Mouse (Mus musculus): ENCODE data around the gene Mib2. TPM values are rescaled to one million over a fixed set of nuclear protein-coding genes. Genes with fewer than 3 reads are reported as not detected.
A peak's percentile ranks its signal among the peaks of the same experiment; 100 is the strongest.

The Mib2 gene
- 0.69 and 0.71 TPM in 2 replicates for polyA plus RNA-seq (2012)

DNA sequence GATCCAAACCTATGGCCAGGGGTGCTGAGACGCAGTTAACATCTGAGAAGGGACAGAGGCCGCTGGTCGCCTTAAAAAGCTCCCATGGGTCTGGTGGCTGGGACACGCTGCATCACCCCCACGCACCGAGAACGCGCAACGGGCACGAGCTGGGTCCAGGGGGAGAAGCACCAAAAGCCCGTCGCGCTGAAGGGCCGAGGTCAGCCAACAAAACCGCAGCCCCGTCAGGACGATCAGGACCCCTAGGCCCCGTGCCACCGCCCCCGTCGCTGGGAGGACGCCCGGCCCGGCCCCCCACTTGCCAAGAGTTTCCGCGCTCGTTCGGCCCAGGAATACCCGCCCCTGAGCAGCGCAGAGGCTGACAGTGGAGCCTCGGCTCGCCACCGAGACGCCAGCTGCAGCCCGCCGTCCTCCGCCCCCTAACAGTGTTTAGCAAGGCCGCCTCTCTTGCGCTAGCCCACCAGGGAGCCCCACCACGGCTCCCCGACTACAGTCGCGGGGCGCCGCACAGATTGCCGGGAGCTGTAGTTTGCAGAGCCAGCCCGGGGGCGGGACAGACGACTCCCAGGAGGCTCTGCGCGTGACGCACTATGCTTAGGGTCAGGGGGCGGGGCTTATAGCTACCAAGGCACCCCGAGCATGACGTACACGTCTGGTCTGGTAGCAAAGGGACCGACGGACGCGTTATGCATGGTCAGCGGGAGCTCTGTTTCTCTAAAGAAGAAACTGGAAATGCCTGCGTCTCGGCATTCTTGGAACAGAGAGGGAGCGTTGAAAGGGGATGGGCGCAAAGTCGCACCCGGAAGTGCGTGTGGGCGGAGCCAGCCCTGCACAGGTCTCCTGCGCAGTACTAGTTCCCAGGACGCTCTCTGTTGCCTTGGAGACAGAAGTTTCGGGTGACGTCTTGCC lies at the start of gene Mib2:
Gene Mib2, minus strand, starts transcription at position 510 of the 909 bp plus-strand sequence.
- Histone ChIP-seq H3K4me1 (ENCODE audit: control insufficient read depth) (peaks cover 18% of the 10 kb centered on the region), H3K36me3 (ENCODE audit: control insufficient read depth) (no peaks in the 10 kb centered on the region), H3K9me3 (ENCODE audit: control insufficient read depth, low read length) (no peaks in the 10 kb centered on the region), H3K4me3 (replicated peaks) (peak within 1 kb of the TSS; percentile 78), H3K27me3 (ENCODE audit: control insufficient read depth) (no peaks in the 10 kb centered on the region; the same call in 1 of the 2 replicates)
- TF ChIP-seq GATA1 (IDR thresholded peaks at IDR 0.05; ENCODE audit: low read length) (no peak), TAL1 (IDR thresholded peaks at IDR 0.05; ENCODE audit: low read length) (no peak)

DNA sequence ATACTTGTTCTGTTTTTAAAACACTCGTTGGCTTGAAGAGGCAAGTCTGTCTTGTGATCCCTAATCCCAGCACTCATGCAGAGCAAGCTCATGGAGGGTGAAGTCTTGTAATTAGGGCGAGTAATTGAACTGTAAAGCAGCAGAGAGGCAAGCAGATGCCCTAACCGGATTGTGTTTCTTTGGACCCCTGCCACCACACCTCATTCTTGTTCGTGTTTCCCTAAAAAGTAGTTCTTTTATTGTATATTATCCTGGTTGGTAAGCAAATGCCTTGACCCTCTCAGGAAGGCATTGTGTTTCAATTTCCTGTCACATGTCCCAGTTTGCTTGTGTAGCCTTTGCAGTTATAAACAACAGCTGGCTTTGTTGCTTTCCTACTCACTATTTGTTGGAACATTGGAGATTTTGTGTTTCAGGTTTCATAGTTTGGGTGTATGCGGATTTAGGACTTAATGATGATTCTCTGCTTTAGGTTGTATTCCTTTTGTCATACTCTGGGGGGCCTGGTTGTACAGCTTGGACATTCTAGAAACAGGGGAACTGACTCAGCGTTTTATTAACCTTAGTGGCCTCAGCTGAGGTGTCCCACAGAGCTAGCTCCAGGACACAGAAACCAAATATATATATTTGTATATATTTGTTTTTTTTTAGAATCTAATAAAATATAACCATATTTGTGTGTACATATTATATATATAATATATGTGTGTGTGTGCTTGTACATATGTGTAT lies 41.7 kb upstream of the Mib2 start:
- Histone ChIP-seq H3K9me3 (ENCODE audit: control insufficient read depth, low read length) (no peaks in the 10 kb centered on the region), H3K4me1 (ENCODE audit: control insufficient read depth) (peaks cover 45% of the 10 kb centered on the region), H3K27me3 (ENCODE audit: control insufficient read depth) (no peaks in the 10 kb centered on the region), H3K4me3 (replicated peaks) (no peak overlapping the region), H3K36me3 (ENCODE audit: control insufficient read depth) (peaks cover 54% of the 10 kb centered on the region)
- TF ChIP-seq TAL1 (IDR thresholded peaks at IDR 0.05; ENCODE audit: low read length), result no peak
- TF ChIP-seq GATA1 (IDR thresholded peaks at IDR 0.05; ENCODE audit: low read length), result no peak

DNA sequence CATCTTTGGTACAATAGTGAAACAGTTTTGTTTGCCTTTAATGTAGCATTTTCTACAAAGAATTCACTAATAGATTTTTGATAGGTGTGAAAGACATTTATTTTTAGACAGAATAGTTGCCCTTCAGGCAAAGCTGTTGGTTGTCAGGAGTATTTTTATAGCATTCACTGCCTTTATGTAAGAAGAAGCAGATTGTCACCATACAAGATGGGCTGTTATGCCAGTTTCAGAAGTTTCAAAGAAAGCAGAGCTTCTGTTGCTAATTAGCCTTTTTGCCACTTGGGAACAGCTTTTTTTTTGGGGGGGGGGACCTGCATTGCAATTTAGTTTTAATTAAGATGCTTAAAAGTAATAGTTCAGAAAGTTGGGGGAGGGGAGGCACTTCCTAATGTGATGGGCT lies 40.0 kb upstream of the Mib2 start:
- peaks cover 38% of the 10 kb centered on the region for H3K36me3 ChIP-seq (ENCODE audit: control insufficient read depth)
- H3K27me3 ChIP-seq (ENCODE audit: control insufficient read depth), result no peaks in the 10 kb centered on the region
- no peak overlapping the region for H3K4me3 ChIP-seq (replicated peaks)
- peaks cover 51% of the 10 kb centered on the region for H3K4me1 ChIP-seq (ENCODE audit: control insufficient read depth)
- H3K9me3 ChIP-seq (ENCODE audit: control insufficient read depth, low read length), result no peaks in the 10 kb centered on the region
- TF ChIP-seq TAL1 (IDR thresholded peaks at IDR 0.05; ENCODE audit: low read length), result no peak
- TF ChIP-seq GATA1 (IDR thresholded peaks at IDR 0.05; ENCODE audit: low read length), result no peak

DNA sequence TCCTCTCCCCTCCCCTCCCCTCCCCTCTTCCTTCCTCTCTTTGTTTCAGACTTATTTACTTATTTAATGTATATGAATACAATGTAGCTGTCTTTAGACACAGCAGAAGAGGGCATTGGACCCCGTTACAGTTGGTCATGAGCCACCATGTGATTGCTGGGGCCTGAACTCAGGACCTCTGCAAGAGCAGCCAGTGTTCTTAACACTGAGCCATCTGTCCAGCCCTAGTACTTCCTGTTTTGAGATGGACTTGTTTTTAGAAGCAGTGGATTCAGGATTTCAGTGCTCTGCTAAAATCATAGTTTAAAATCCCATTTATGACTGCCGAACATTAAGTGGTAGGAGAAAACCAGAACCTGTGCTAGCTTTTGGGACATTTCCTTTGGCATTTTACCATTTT lies 39.6 kb upstream of the Mib2 start:
- TF ChIP-seq TAL1 (IDR thresholded peaks at IDR 0.05; ENCODE audit: low read length) (no peak), GATA1 (IDR thresholded peaks at IDR 0.05; ENCODE audit: low read length) (no peak)
- H3K27me3 ChIP-seq (ENCODE audit: control insufficient read depth), result no peaks in the 10 kb centered on the region
- H3K36me3 ChIP-seq (ENCODE audit: control insufficient read depth), result peaks cover 36% of the 10 kb centered on the region
- H3K4me1 ChIP-seq (ENCODE audit: control insufficient read depth), result peaks cover 55% of the 10 kb centered on the region
- no peaks in the 10 kb centered on the region for H3K9me3 ChIP-seq (ENCODE audit: control insufficient read depth, low read length)
- no peak overlapping the region for H3K4me3 ChIP-seq (replicated peaks)

DNA sequence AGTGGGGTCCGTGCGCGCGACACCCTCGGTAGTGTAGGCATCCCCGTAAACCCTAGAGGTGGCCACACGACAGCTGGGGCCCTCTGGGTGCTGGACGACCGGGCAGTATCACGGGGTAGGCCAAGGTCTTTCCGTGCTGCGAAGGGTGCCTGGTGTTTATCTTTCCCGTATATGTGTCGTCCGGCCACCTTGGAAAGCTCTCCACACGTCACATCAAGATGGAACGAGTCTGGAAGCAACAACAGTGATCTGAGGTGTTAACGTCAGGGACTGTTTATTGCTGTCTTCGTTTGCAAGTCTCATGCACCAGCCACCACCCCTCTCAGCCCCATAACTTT lies 36.6 kb upstream of the Mib2 start:
- Histone ChIP-seq H3K27me3 (ENCODE audit: control insufficient read depth) (no peaks in the 10 kb centered on the region), H3K4me1 (ENCODE audit: control insufficient read depth) (peaks cover 52% of the 10 kb centered on the region), H3K9me3 (ENCODE audit: control insufficient read depth, low read length) (no peaks in the 10 kb centered on the region), H3K36me3 (ENCODE audit: control insufficient read depth) (peaks cover 27% of the 10 kb centered on the region), H3K4me3 (replicated peaks) (peak overlapping the region; percentile 79)
- TF ChIP-seq TAL1 (IDR thresholded peaks at IDR 0.05; ENCODE audit: low read length), result no peak
- TF ChIP-seq GATA1 (IDR thresholded peaks at IDR 0.05; ENCODE audit: low read length), result no peak

DNA sequence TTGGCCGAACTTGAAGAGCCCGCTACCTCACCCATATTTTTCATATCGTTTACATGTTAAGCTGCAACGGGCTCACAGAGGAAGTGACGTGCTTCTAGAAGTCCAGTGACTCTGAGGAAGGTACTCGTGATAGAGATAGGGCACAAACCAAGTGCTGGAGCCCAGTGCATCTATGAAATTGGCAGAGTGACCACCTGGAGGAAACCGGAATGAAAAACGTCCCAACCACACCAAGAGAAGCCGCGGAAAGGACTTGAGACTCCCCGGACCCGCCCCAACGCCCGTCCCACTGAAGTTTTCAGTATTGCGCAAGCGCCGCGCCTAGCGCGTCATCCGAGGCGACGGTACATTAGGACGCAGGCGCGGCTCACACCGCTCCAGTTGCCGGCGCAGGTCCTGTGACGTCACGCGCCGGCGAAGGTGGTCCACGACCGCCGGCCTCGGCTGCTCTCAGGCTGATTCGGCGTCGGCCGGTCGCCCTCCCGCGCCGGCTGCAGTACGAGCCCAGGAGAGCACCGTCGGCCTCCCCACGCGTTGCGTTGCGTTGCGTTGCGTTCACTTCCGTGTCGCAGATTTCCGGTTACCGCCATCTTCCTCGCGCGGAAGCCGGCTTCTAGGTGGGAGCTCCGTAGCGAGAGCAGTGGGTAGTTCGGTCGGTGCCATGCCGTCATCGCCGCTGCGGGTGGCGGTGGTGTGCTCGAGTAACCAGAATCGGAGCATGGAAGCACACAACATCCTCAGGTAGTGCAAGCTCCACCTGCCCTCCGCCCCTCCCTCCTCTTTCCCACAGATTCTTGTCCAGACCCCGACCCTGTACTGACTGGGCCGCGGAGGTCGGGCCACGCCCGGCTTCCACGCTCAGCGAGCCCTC lies 36.0 kb upstream of the Mib2 start, which contains the start of gene Ssu72:
Gene Ssu72, plus strand, starts transcription at position 80 of the 871 bp plus-strand sequence.
- H3K4me3 ChIP-seq (replicated peaks), result peak within 1 kb of the TSS; percentile 79
- TF ChIP-seq GATA1 (IDR thresholded peaks at IDR 0.05; ENCODE audit: low read length) (no peak), TAL1 (IDR thresholded peaks at IDR 0.05; ENCODE audit: low read length) (no peak)
- no peaks in the 10 kb centered on the region for H3K9me3 ChIP-seq (ENCODE audit: control insufficient read depth, low read length)
- peaks cover 21% of the 10 kb centered on the region for H3K36me3 ChIP-seq (ENCODE audit: control insufficient read depth)
- H3K27me3 ChIP-seq (ENCODE audit: control insufficient read depth), result no peaks in the 10 kb centered on the region
- peaks cover 47% of the 10 kb centered on the region for H3K4me1 ChIP-seq (ENCODE audit: control insufficient read depth)

DNA sequence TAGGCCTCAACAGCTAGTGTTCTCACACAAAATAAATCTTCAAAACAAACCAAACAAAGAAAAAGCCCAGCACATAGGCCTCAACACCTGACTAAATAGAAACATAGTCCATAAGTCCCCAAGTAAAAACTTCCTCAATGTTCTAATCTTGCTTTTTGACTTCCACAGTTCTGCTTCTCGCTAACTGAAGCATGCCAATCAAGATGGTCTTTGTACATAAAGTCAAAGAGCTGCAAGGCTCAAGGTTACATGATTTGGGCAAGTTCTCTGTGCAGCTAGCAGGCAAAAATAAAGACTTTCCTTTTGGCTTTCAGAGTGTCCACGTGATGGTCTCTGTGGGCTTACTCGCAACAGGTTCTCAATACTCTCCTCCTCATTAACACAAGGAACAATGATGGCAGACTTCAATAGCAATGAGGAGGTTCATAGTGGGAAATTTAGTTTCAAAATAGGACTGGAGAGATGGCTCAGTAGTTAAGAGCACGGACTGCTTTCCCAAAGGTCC lies 34.5 kb upstream of the Mib2 start:
- H3K36me3 ChIP-seq (ENCODE audit: control insufficient read depth), result peaks cover 12% of the 10 kb centered on the region
- TF ChIP-seq GATA1 (IDR thresholded peaks at IDR 0.05; ENCODE audit: low read length) (no peak), TAL1 (IDR thresholded peaks at IDR 0.05; ENCODE audit: low read length) (no peak)
- H3K4me3 ChIP-seq (replicated peaks), result no peak overlapping the region
- H3K27me3 ChIP-seq (ENCODE audit: control insufficient read depth), result no peaks in the 10 kb centered on the region
- peaks cover 36% of the 10 kb centered on the region for H3K4me1 ChIP-seq (ENCODE audit: control insufficient read depth)
- no peaks in the 10 kb centered on the region for H3K9me3 ChIP-seq (ENCODE audit: control insufficient read depth, low read length)

DNA sequence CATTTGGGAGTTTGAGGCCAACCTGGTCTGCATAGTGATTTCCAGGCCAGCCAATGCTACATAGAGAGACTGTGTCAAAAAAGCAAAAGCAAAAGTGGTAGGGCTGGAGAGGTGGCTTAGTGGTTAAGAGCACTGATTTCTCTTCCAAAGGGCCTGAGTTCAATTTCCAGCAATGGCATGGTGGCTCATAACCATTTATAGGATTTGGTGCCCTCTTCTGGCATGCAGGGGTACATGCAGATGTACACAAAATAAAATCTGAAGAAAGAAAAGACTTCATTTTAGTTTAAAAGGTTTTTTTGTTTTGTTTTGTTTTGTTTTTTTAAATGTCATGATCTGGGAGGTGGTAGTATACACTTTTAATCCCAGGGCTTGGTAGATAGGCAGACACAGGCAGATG lies 31.4 kb upstream of the Mib2 start:
- Histone ChIP-seq H3K4me3 (replicated peaks) (no peak overlapping the region), H3K36me3 (ENCODE audit: control insufficient read depth) (no peaks in the 10 kb centered on the region), H3K4me1 (ENCODE audit: control insufficient read depth) (peaks cover 13% of the 10 kb centered on the region), H3K9me3 (ENCODE audit: control insufficient read depth, low read length) (no peaks in the 10 kb centered on the region), H3K27me3 (ENCODE audit: control insufficient read depth) (peaks cover 17% of the 10 kb centered on the region)
- no peak for TF ChIP-seq TAL1 (IDR thresholded peaks at IDR 0.05; ENCODE audit: low read length)
- no peak for TF ChIP-seq GATA1 (IDR thresholded peaks at IDR 0.05; ENCODE audit: low read length)
